Mouse (Mus musculus) olfactory bulb, adult 2 months (tissue): ENCODE results near the gene Slc26a5.

Experiments
- CTCF ChIP-seq: fragments of 200-500 bp; IDR thresholded peaks from 2 replicates; pipeline ENCODE4 v1.5.1; 2012; ENCODE audit warnings: low read depth, mild to moderate bottlenecking, low read length, moderate library complexity; ENCODE audit not compliant: insufficient read depth
- POLR2A ChIP-seq: fragments of 200-500 bp; IDR thresholded peaks from 2 replicates; pipeline ENCODE4 v1.6.1; 2012; ENCODE audit warnings: mild to moderate bottlenecking, low read depth, low read length, moderate library complexity; ENCODE audit not compliant: insufficient read depth

GRCm38 (mm10) chr5:21768506-21768905 is 96.9 kb downstream of the Slc26a5 start:
- TF ChIP-seq POLR2A = no peak
- no peak for TF ChIP-seq CTCF
